Mouse (Mus musculus): ENCODE data around the gene Padi2.

Padi2 gene

DNA sequence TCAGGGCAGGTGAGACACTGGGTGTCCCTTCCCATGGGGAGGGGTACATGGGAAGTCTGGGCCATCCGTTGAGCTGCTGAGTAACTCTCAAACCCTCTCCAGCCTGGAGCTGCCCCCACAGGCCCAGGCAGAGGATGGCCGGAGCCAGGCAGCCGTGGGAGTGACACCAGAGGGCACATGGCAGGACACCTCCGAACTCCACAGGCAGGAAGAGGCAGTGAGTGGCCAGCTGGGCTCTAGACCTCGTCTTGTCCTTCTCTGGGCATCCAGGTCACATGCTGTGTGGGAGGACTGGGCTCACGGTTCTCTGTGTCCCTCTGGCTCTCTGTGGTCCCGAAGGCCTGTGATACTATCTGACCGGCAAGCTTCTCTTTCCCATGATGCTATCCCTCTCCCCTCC is 87.7 kb downstream of the Padi2 start:
- no peak for DNase-seq

- DNase-seq, result no peak
These were observed 89.7 kb downstream of the Padi2 start for GRCm38 (mm10) chr4:140995811-140996210.

DNA sequence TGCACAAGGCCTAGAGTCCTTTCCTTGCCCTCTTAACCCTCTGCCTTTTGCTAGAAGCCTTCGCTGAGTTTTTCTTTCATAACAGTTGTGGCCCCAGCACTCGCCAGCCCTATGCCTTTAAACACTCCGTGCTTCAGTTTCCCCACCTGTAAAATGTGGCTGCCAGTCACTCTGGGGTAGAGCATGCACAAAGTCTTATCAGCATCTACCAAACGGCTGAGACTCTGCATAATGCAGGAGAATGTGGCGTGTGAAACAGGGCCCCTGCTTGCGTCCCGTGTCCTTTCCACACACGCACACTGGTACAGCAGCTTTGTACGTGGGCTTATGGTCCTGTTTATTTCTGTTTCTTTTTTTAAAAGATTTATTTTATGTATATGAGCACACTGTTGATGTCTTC is 90.7 kb downstream of the Padi2 start:
- no peak for DNase-seq
